Mouse (Mus musculus) liver, adult 2 months (tissue): ENCODE results near the gene Usp54. TPM values are rescaled to one million over a fixed set of nuclear protein-coding genes. Genes with fewer than 3 reads are reported as not detected.

Source experiments
- DNase-seq: peaks from one replicate; pipeline ENCODE4 v3.0.0-alpha.2; 2011; ENCODE audit warnings: low read depth, low spot score; ENCODE audit errors: extremely low read depth
- H3K27ac ChIP-seq: fragments of 200-500 bp; replicated peaks from 2 replicates; pipeline ENCODE4 v1.5.1; 2012; ENCODE audit warnings: low read depth, mild to moderate bottlenecking, control low read depth, inconsistent platforms, low read length; ENCODE audit not compliant: insufficient read depth
- H3K27me3 ChIP-seq: fragments of 200-500 bp; 2 replicates; pipeline ENCODE4 v1.6.1; 2012; ENCODE audit warnings: mild to moderate bottlenecking, moderate library complexity, low read length, inconsistent platforms; ENCODE audit not compliant: control insufficient read depth, insufficient read depth
- H3K36me3 ChIP-seq: fragments of 200-500 bp; 2 replicates; pipeline ENCODE4 v1.6.1; 2012; ENCODE audit warnings: low read length, inconsistent platforms; ENCODE audit not compliant: control insufficient read depth, insufficient read depth
- H3K4me1 ChIP-seq: fragments of 200-500 bp; 2 replicates; pipeline ENCODE4 v1.6.1; 2011; ENCODE audit warnings: low read length; ENCODE audit not compliant: control insufficient read depth, insufficient read depth
- H3K4me3 ChIP-seq: fragments of 200-500 bp; 2 replicates; pipeline ENCODE4 v1.5.1; 2011; ENCODE audit warnings: low read depth, mild to moderate bottlenecking, control low read depth, low read length, moderate library complexity; ENCODE audit not compliant: insufficient read depth
- H3K79me2 ChIP-seq: fragments of 200-500 bp; 2 replicates; pipeline ENCODE4 v1.6.1; 2012; ENCODE audit warnings: inconsistent platforms, mild to moderate bottlenecking, low read length, moderate library complexity; ENCODE audit not compliant: control insufficient read depth, insufficient read depth
- H3K9ac ChIP-seq: fragments of 200-500 bp; 2 replicates; pipeline ENCODE4 v1.6.1; 2012; ENCODE audit warnings: low read depth, mild to moderate bottlenecking, control low read depth, inconsistent platforms, low read length
- CTCF ChIP-seq: fragments of 200-500 bp; IDR thresholded peaks from 2 replicates; pipeline ENCODE4 v1.5.1; 2011; ENCODE audit warnings: low read depth, low read length, control low read depth
- POLR2A ChIP-seq: fragments of 200-500 bp; IDR thresholded peaks from 2 replicates; pipeline ENCODE4 v1.6.1; 2011; ENCODE audit warnings: low read length, control low read depth; ENCODE audit not compliant: insufficient read depth; ENCODE audit errors: extremely low read depth
- WGBS: fragments of 180-500 bp; shearing (Covaris S2); methylation state at CpG from one replicate; pipeline ENCODE4 v1.1.7; 2018; 5-methylcytosine and 5-hydroxymethylcytosine counted together
- polyA plus RNA-seq: library from polyadenylated mRNA; depleted of rRNA; stranded (reverse); fragments of >200 nt; gene quantifications from 2 replicates; pipeline ENCODE4 v1.2.3, GENCODE M21; 2012
- total RNA-seq: library from RNA; depleted of rRNA; stranded (reverse); fragments of >200 nt; gene quantifications from 2 replicates; pipeline ENCODE4 v1.2.3, GENCODE M21; 2014

Usp54 gene
- total and polyA plus RNA-seq, 2 experiments: 1.3 to 3.0 TPM

- Histone ChIP-seq H3K9ac (no peak overlapping the region), H3K27me3 (no peaks in the 10 kb centered on the region), H3K4me3 (no peak overlapping the region), H3K4me1 (peaks cover 4% of the 10 kb centered on the region), H3K36me3 (no peaks in the 10 kb centered on the region), H3K27ac (no peak overlapping the region), H3K79me2 (no peaks in the 10 kb centered on the region)
- 96% methylated on average over 7 of the region's 7 CpGs for WGBS
- TF ChIP-seq CTCF: no peak
- TF ChIP-seq POLR2A: no peak
- DNase-seq: no peak
Observed at GRCm38 (mm10) chr14:20659687-20660086, 18.8 kb upstream of the Usp54 start.

- Histone ChIP-seq H3K27ac (no peak overlapping the region), H3K9ac (no peak overlapping the region), H3K79me2 (no peaks in the 10 kb centered on the region), H3K4me3 (no peak overlapping the region), H3K4me1 (peaks cover 4% of the 10 kb centered on the region), H3K36me3 (no peaks in the 10 kb centered on the region), H3K27me3 (no peaks in the 10 kb centered on the region)
- no peak for TF ChIP-seq CTCF
- TF ChIP-seq POLR2A: no peak
- WGBS: 82% methylated on average over 6 of the region's 6 CpGs
- DNase-seq: no peak
Observed at GRCm38 (mm10) chr14:20658902-20659301, 18.0 kb upstream of the Usp54 start.

- H3K27ac ChIP-seq: no peak overlapping the region
- peak; percentile 43 for DNase-seq
- peaks cover 4% of the 10 kb centered on the region for H3K4me1 ChIP-seq
- H3K9ac ChIP-seq: no peak overlapping the region
- H3K27me3 ChIP-seq: no peaks in the 10 kb centered on the region
- no peaks in the 10 kb centered on the region for H3K36me3 ChIP-seq
- TF ChIP-seq CTCF (peak; percentile 43; the same call in 1 of the 2 replicates), POLR2A (no peak)
- no peak overlapping the region for H3K4me3 ChIP-seq
- no peaks in the 10 kb centered on the region for H3K79me2 ChIP-seq
Observed at GRCm38 (mm10) chr14:20658326-20658725, 17.5 kb upstream of the Usp54 start.

GRCm38 (mm10) chr14:20656361-20656760, 15.5 kb upstream of the Usp54 start, which contains the start of gene Myoz1:
TSS of gene Myoz1 (minus strand) at chr14:20656540.
- TF ChIP-seq POLR2A (no peak), CTCF (no peak)
- H3K9ac ChIP-seq: no peak within 1 kb of the TSS
- WGBS: 81% methylated on average over 11 of the region's 11 CpGs
- no peak for DNase-seq
- no peaks in the 10 kb centered on the region; the same call in 1 of the 2 replicates for H3K4me1 ChIP-seq
- no peaks in the 10 kb centered on the region for H3K79me2 ChIP-seq
- H3K27ac ChIP-seq: no peak within 1 kb of the TSS
- H3K36me3 ChIP-seq: no peaks in the 10 kb centered on the region
- no peaks in the 10 kb centered on the region for H3K27me3 ChIP-seq
- H3K4me3 ChIP-seq: no peak within 1 kb of the TSS

GRCm38 (mm10) chr14:20655731-20656130, 14.9 kb upstream of the Usp54 start:
- no peak for DNase-seq
- 73% methylated on average over 9 of the region's 9 CpGs for WGBS
- H3K36me3 ChIP-seq: no peaks in the 10 kb centered on the region

GRCm38 (mm10) chr14:20654690-20655421, 14.0 kb upstream of the Usp54 start:
- no peaks in the 10 kb centered on the region for H3K79me2 ChIP-seq
- no peak overlapping the region for H3K4me3 ChIP-seq
- TF ChIP-seq POLR2A (no peak), CTCF (no peak)
- H3K4me1 ChIP-seq: no peaks in the 10 kb centered on the region; the same call in 1 of the 2 replicates
- no peaks in the 10 kb centered on the region for H3K36me3 ChIP-seq
- no peaks in the 10 kb centered on the region for H3K27me3 ChIP-seq
- H3K27ac ChIP-seq: no peak overlapping the region
- WGBS: 81% methylated on average over 9 of the region's 9 CpGs
- DNase-seq: no peak
- H3K9ac ChIP-seq: no peak overlapping the region

More at GRCm38 (mm10) chr14:20655731-20656130, 14.9 kb upstream of the Usp54 start:
- no peaks in the 10 kb centered on the region for H3K27me3 ChIP-seq
- H3K4me3 ChIP-seq: no peak overlapping the region
- TF ChIP-seq CTCF (no peak), POLR2A (no peak)
- no peaks in the 10 kb centered on the region for H3K79me2 ChIP-seq
- H3K9ac ChIP-seq: no peak overlapping the region
- H3K27ac ChIP-seq: no peak overlapping the region
- H3K4me1 ChIP-seq: no peaks in the 10 kb centered on the region; the same call in 1 of the 2 replicates
